Mouse (Mus musculus): Measurements from ENCODE around the gene Fam241a. TPM values are rescaled to one million over a fixed set of nuclear protein-coding genes. Genes with fewer than 3 reads are reported as not detected.

Fam241a gene
- polyA plus RNA-seq, 1 experiment from 2014 or later, result 8.5 TPM

Other genes with a start within 250 kb of the Fam241a start
- gene Alpk1, start 115.8 kb downstream of the Fam241a start, polyA plus RNA-seq (2015; fragmentation: Nextera tagmentation; extraction: Ambion mirVana), result 0.38 and 0.73 TPM in 2 replicates
- gene Tifa, start 106.5 kb downstream of the Fam241a start, polyA plus RNA-seq (2015; fragmentation: Nextera tagmentation; extraction: Ambion mirVana), result 3.1 and 3.8 TPM in 2 replicates
- 90.2 and 92.1 TPM in 2 replicates for gene Ap1ar, start 58.8 kb downstream of the Fam241a start, polyA plus RNA-seq (2015; fragmentation: Nextera tagmentation; extraction: Ambion mirVana)

Measured in midbrain, embryonic 16.5 days (tissue).